Mouse (Mus musculus) MEL (cell line): ENCODE measurements around the gene Adgrf3. TPM values are rescaled to one million over a fixed set of nuclear protein-coding genes. Genes with fewer than 3 reads are reported as not detected.

Source experiments
- DNase-seq: peaks from one replicate; pipeline ENCODE4 v3.0.0; 2011; ENCODE audit warnings: low read depth, low spot score
- H3K27ac ChIP-seq: 2 replicates; pipeline ENCODE4 v1.5.1; 2012; ENCODE audit warnings: low read depth, mild to moderate bottlenecking, control low read depth, low read length, moderate library complexity; ENCODE audit not compliant: control insufficient read depth
- H3K27me3 ChIP-seq, 2 experiments: fragments of 150-350 bp in 1 of 2; sonication (generic) in 1 of 2; 2 replicates each; pipeline ENCODE4 v1.6.1; 2012; ENCODE audit warnings: low read length in 2 of 2, mild to moderate bottlenecking in 2 of 2, improper control_type of control experiment in 1 of 2, moderate library complexity in 1 of 2; ENCODE audit not compliant: insufficient read depth in 2 of 2, control insufficient read depth in 1 of 2
- H3K36me3 ChIP-seq, 2 experiments: 2 replicates each; pipeline ENCODE4 v1.6.1; 2012 to 2014; ENCODE audit warnings: low read length in 2 of 2, improper control_type of control experiment in 1 of 2, inconsistent platforms in 1 of 2, mild to moderate bottlenecking in 1 of 2; ENCODE audit not compliant: insufficient read depth in 2 of 2, control insufficient read depth in 1 of 2
- H3K4me1 ChIP-seq, 2 experiments: fragments of 150-350 bp in 1 of 2; sonication (generic) in 1 of 2; 2 replicates each; pipeline ENCODE4 v1.6.1; 2012; ENCODE audit warnings: low read length in 2 of 2, improper control_type of control experiment in 1 of 2, mild to moderate bottlenecking in 1 of 2; ENCODE audit not compliant: insufficient read depth in 2 of 2, control insufficient read depth in 1 of 2
- H3K4me3 ChIP-seq, 2 experiments: fragments of 150-350 bp in 1 of 2; sonication (generic) in 1 of 2; 2 replicates each; pipeline ENCODE4 v1.5.1; 2012; ENCODE audit warnings: low read depth in 2 of 2, low read length in 2 of 2, mild to moderate bottlenecking in 2 of 2, moderate library complexity in 2 of 2, control low read depth in 1 of 2, improper control_type of control experiment in 1 of 2; ENCODE audit not compliant: control insufficient read depth in 1 of 2, insufficient read depth in 1 of 2
- H3K79me2 ChIP-seq: 2 replicates; pipeline ENCODE4 v1.6.1; 2012; ENCODE audit warnings: mild to moderate bottlenecking, low read length, moderate library complexity; ENCODE audit not compliant: control insufficient read depth, poor library complexity, insufficient read depth
- H3K9ac ChIP-seq: 2 replicates; pipeline ENCODE4 v1.6.1; 2012; ENCODE audit warnings: low read depth, mild to moderate bottlenecking, control low read depth, low read length, moderate library complexity; ENCODE audit not compliant: control insufficient read depth, poor library complexity, severe bottlenecking
- H3K9me3 ChIP-seq: fragments of 150-350 bp; sonication (generic); replicated peaks from 2 replicates; pipeline ENCODE4 v1.6.1; 2012; ENCODE audit warnings: mild to moderate bottlenecking, low read length, improper control_type of control experiment, moderate library complexity; ENCODE audit not compliant: insufficient read depth
- BHLHE40 ChIP-seq: IDR thresholded peaks from 2 replicates; pipeline ENCODE4 v1.6.1; 2012; ENCODE audit warnings: low read depth, mild to moderate bottlenecking, inconsistent platforms, low read length, improper control_type of control experiment, borderline replicate concordance
- CHD1 ChIP-seq: IDR thresholded peaks from 2 replicates; pipeline ENCODE4 v1.6.1; 2012; ENCODE audit warnings: low read depth, mild to moderate bottlenecking, inconsistent platforms, low read length, improper control_type of control experiment
- ELF1 ChIP-seq: IDR thresholded peaks from 2 replicates; pipeline ENCODE4 v1.6.1; 2014; ENCODE audit warnings: low read depth, mild to moderate bottlenecking, inconsistent platforms, low read length, improper control_type of control experiment, moderate library complexity
- EP300 ChIP-seq, 2 experiments: IDR thresholded peaks; 2 replicates each; pipeline ENCODE4 v1.6.1; 2011; ENCODE audit warnings: improper control_type of control experiment in 2 of 2, low read length in 2 of 2, low read depth in 1 of 2, mild to moderate bottlenecking in 1 of 2
- ETS1 ChIP-seq: IDR thresholded peaks from 2 replicates; pipeline ENCODE4 v1.6.1; 2012; ENCODE audit warnings: low read depth, mild to moderate bottlenecking, inconsistent platforms, low read length, improper control_type of control experiment, moderate library complexity
- GATA1 ChIP-seq: IDR thresholded peaks from 2 replicates; pipeline ENCODE4 v1.6.1; 2011; ENCODE audit warnings: low read depth, low read length, improper control_type of control experiment
- JUND ChIP-seq: IDR thresholded peaks from 2 replicates; pipeline ENCODE4 v1.6.1; 2011; ENCODE audit warnings: low read depth, mild to moderate bottlenecking, improper control_type of control experiment, low read length
- MAFK ChIP-seq: IDR thresholded peaks from 2 replicates; pipeline ENCODE4 v1.6.1; 2011; ENCODE audit warnings: low read depth, mild to moderate bottlenecking, low read length, improper control_type of control experiment, borderline replicate concordance
- MEF2A ChIP-seq: IDR thresholded peaks from 2 replicates; pipeline ENCODE4 v1.6.1; 2014; ENCODE audit warnings: low read depth, mild to moderate bottlenecking, inconsistent platforms, low read length, improper control_type of control experiment; ENCODE audit not compliant: poor library complexity, insufficient replicate concordance, severe bottlenecking; ENCODE audit errors: extremely low read depth
- MYB ChIP-seq: IDR thresholded peaks from 2 replicates; pipeline ENCODE4 v1.6.1; 2011; ENCODE audit warnings: mild to moderate bottlenecking, low read depth, low read length, improper control_type of control experiment
- NELFE ChIP-seq: IDR thresholded peaks from 2 replicates; pipeline ENCODE4 v1.6.1; 2011; ENCODE audit warnings: low read depth, low read length, improper control_type of control experiment
- POLR2A ChIP-seq, 2 experiments: IDR thresholded peaks; 2 replicates each; pipeline ENCODE4 v1.6.1; 2011 to 2012; ENCODE audit warnings: low read length in 2 of 2, mild to moderate bottlenecking in 2 of 2, control low read depth in 1 of 2, improper control_type of control experiment in 1 of 2, low read depth in 1 of 2, moderate library complexity in 1 of 2; ENCODE audit not compliant: control insufficient read depth in 1 of 2, insufficient read depth in 1 of 2, poor library complexity in 1 of 2
- POLR2AphosphoS2 ChIP-seq: IDR thresholded peaks from 2 replicates; pipeline ENCODE4 v1.6.1; 2011; ENCODE audit warnings: low read length, improper control_type of control experiment
- POLR2AphosphoS5 ChIP-seq: IDR thresholded peaks from 2 replicates; pipeline ENCODE4 v1.6.1; 2012; ENCODE audit warnings: low read depth, borderline replicate concordance, mild to moderate bottlenecking, inconsistent platforms, low read length, moderate library complexity, mixed read lengths
- RAD21 ChIP-seq: IDR thresholded peaks from 2 replicates; pipeline ENCODE4 v1.6.1; 2011; ENCODE audit warnings: mild to moderate bottlenecking, low read depth, low read length, improper control_type of control experiment
- RCOR1 ChIP-seq: IDR thresholded peaks from 2 replicates; pipeline ENCODE4 v1.6.1; 2012; ENCODE audit warnings: low read depth, mild to moderate bottlenecking, inconsistent platforms, low read length, improper control_type of control experiment
- SMC3 ChIP-seq: IDR thresholded peaks from 2 replicates; pipeline ENCODE4 v1.6.1; 2011; ENCODE audit warnings: low read depth, low read length, improper control_type of control experiment
- TBP ChIP-seq: IDR thresholded peaks from 2 replicates; pipeline ENCODE4 v1.8.0; 2011; ENCODE audit warnings: low read depth, low read length, improper control_type of control experiment
- TCF12 ChIP-seq: IDR thresholded peaks from 2 replicates; pipeline ENCODE4 v1.6.1; 2014; ENCODE audit warnings: low read depth, mild to moderate bottlenecking, inconsistent platforms, low read length, improper control_type of control experiment, moderate library complexity
- ZKSCAN1 ChIP-seq: IDR thresholded peaks from 2 replicates; pipeline ENCODE4 v1.6.1; 2012; ENCODE audit warnings: low read depth, mild to moderate bottlenecking, inconsistent platforms, low read length, improper control_type of control experiment, moderate library complexity
- polyA plus RNA-seq, 2 experiments: library from polyadenylated mRNA; stranded (reverse) in 1 of 2; unstranded in 1 of 2; fragments of >175 nt in 1 of 2; fragments of >200 nt in 1 of 2; gene quantifications; 2 replicates each; pipeline versions ENCODE4 v1.2.1 to v1.2.4; 2012; ENCODE audit warnings: low replicate concordance in 2 of 2, low read depth in 1 of 2; ENCODE audit not compliant: insufficient read length in 2 of 2, insufficient read depth in 1 of 2, missing spikeins in 1 of 2
- total RNA-seq: library from RNA; depleted of rRNA; stranded (reverse); fragments of 300-350 nt; gene quantifications from 2 replicates; pipeline ENCODE4 v1.2.3, GENCODE M21; 2012

Adgrf3 gene
- total and polyA plus RNA-seq, 3 experiments = 1.7 to 2.7 TPM; not detected in 1

GRCm38 (mm10) chr5:30205034-30205433 is 488 bp downstream of the Adgrf3 start:
- no peaks in the 10 kb centered on the region for H3K27me3 ChIP-seq
- TF ChIP-seq POLR2AphosphoS2 (no peak), EP300 (IDR thresholded peaks at IDR 0.05; ENCODE audit: low read depth in 1 of 2, low read length in 2 of 2) (peak in 1 of 2 experiments; percentile 50; a peak in 2 of 4 replicates), MEF2A (no peak), ELF1 (no peak), GATA1 (peak; percentile 78)
- TF ChIP-seq, all 39 proteins: peak for 2
- no peak overlapping the region for H3K27ac ChIP-seq
- H3K9ac ChIP-seq = no peak overlapping the region
- peaks cover 0 to 3% of the 10 kb centered on the region in 2 experiments; a peak in 1 of 4 replicates for H3K36me3 ChIP-seq
- peaks cover 0 to 18% of the 10 kb centered on the region in 2 experiments; a peak in 3 of 4 replicates for H3K4me1 ChIP-seq
- no peak overlapping the region for H3K4me3 ChIP-seq
- no peaks in the 10 kb centered on the region for H3K9me3 ChIP-seq
- H3K79me2 ChIP-seq = no peaks in the 10 kb centered on the region
- no peak for DNase-seq

DNA sequence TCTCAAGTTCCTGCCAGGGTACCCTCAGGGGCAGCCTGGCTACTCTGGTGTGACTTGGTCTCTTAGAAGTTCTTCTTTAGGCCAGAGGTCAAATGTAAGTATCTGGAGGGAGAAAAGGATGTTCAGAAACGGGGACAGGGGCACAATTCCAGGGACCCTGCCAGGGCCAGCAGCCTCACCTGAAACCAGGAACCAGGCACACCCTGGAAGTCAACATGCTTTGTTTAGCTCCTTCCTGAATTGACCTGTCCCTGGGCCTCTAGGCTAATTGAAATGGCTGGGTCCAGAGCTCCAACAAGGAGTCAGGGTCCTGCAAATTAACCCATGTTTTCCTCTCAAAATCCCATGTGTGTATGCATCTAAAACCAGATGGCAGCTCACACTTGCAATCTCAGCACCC is 1.1 kb downstream of the Adgrf3 start:
- Histone ChIP-seq H3K9ac (no peak overlapping the region), H3K27ac (no peak overlapping the region), H3K79me2 (no peaks in the 10 kb centered on the region), H3K9me3 (no peaks in the 10 kb centered on the region), H3K27me3 (no peaks in the 10 kb centered on the region), H3K4me3 (no peak overlapping the region)
- no peak for TF ChIP-seq SMC3
- no peak for TF ChIP-seq MAFK
- no peak for TF ChIP-seq JUND
- TF ChIP-seq TCF12 = no peak
- TF ChIP-seq RCOR1 = no peak
- no peak for TF ChIP-seq POLR2A (IDR thresholded peaks at IDR 0.05; ENCODE audit: control insufficient read depth in 1 of 2, insufficient read depth in 1 of 2, low read depth in 1 of 2, low read length in 2 of 2, poor library complexity in 1 of 2)
- no peak for TF ChIP-seq MEF2A
- no peak for TF ChIP-seq GATA1
- no peak for TF ChIP-seq POLR2AphosphoS2
- no peak for TF ChIP-seq RAD21
- no peak for TF ChIP-seq MYB
- TF ChIP-seq ZKSCAN1 = no peak
- TF ChIP-seq BHLHE40 = no peak
- no peak for TF ChIP-seq POLR2AphosphoS5
- no peak for TF ChIP-seq ETS1
- TF ChIP-seq CHD1 = no peak
- TF ChIP-seq NELFE = no peak
- no peak for TF ChIP-seq TBP
- TF ChIP-seq, all 39 proteins: peak for 0
- DNase-seq = no peak
- Histone ChIP-seq H3K4me1 (peaks cover 0 to 18% of the 10 kb centered on the region in 2 experiments; a peak in 3 of 4 replicates), H3K36me3 (peaks cover 0 to 3% of the 10 kb centered on the region in 2 experiments; a peak in 1 of 4 replicates)
